ENCODE assay signal across 17 mouse cellular contexts in the genomic region with DNA sequence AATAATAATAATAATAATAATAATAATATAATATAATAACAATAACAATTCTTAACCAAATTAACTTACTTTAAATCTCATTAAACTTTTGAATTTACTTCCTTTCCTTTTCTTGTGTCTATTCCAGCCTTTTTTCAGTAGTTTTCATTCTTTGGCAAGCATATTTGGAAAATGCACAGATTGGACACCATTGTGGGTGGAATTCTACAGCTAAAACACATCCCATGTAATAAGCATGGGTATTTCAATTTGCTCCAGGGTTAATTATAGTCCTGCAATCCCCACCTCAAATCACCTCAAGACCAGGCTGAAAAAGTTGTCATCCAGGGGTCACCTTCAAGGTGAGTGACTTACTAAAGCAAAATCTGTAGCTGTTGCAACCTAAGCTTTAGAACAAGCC.
"Had no signal": no experiment of that assay in that cellular context is flagged by ENCODE, and none has a peak within 500 bp of the region (broad histone marks: within the 10 kb centered on the region; RNA-seq: fewer than 3 reads in every experiment).

No protein-coding gene starts in this region.

- ATAC-seq: liver, embryonic 12.5 days; liver, postnatal 0 days; lung, postnatal 0 days; midbrain, embryonic 13.5 days; midbrain, embryonic 15.5 days; midbrain, embryonic 16.5 days had no signal

- DNase-seq: left cerebral cortex, postnatal 4 days; liver; liver, embryonic 13.5 days; liver, postnatal 0 days; lung, adult 18-20 months; lung, adult 2 months; lung, embryonic 14.5 days; lung, postnatal 10 days; lung, postnatal 14 days; lung, postnatal 36 days; lung, postnatal 4 days; midbrain, embryonic 14.5 days had no signal
